8 mouse cellular contexts compared by ENCODE assay signal in genomic region chr11:96319071-96319902, GRCm38 (mm10). TPM values are rescaled to one million over a fixed set of nuclear protein-coding genes. Genes with fewer than 3 reads are reported as not detected.
A peak's percentile ranks its signal among the peaks of the same experiment; 100 is the strongest.
DNase-seq lines count a peak whose midpoint lies in the region; ATAC-seq lines count a peak whose summit lies in the region.

No protein-coding gene starts in this region.

- no peaks in the 10 kb centered on the region for H3K9me3 ChIP-seq in heart, embryonic 12.5 days (replicated peaks)
- H3K9me3 ChIP-seq in embryonic facial prominence, embryonic 14.5 days (ENCODE audit: control insufficient read depth, low read length): no peaks in the 10 kb centered on the region
- H3K9me3 ChIP-seq in midbrain, embryonic 10.5 days (replicated peaks): no peaks in the 10 kb centered on the region

- H3K36me3 ChIP-seq in heart, embryonic 12.5 days: no peaks in the 10 kb centered on the region
- no peaks in the 10 kb centered on the region for H3K36me3 ChIP-seq in embryonic facial prominence, embryonic 14.5 days (ENCODE audit: control insufficient read depth, insufficient read depth, low read length)
- no peaks in the 10 kb centered on the region for H3K36me3 ChIP-seq in midbrain, embryonic 10.5 days

- H3K4me2 ChIP-seq in heart, embryonic 12.5 days: peak overlapping the region; percentile 66
- H3K4me2 ChIP-seq in embryonic facial prominence, embryonic 14.5 days (ENCODE audit: low read depth, low read length): peak overlapping the region; percentile 47

- H3K27me3 ChIP-seq in heart, embryonic 12.5 days (replicated peaks): peaks cover 96% of the 10 kb centered on the region
- peaks cover 100% of the 10 kb centered on the region for H3K27me3 ChIP-seq in embryonic facial prominence, embryonic 14.5 days (replicated peaks; ENCODE audit: control insufficient read depth, insufficient read depth, low read length)
- peaks cover 100% of the 10 kb centered on the region for H3K27me3 ChIP-seq in midbrain, embryonic 10.5 days (ENCODE audit: low read depth, poor library complexity, severe bottlenecking)

- H3K4me1 ChIP-seq in heart, embryonic 12.5 days (replicated peaks): peaks cover 16% of the 10 kb centered on the region
- H3K4me1 ChIP-seq in embryonic facial prominence, embryonic 14.5 days (ENCODE audit: control insufficient read depth, insufficient read depth, low read length): no peaks in the 10 kb centered on the region
- peaks cover 18% of the 10 kb centered on the region for H3K4me1 ChIP-seq in midbrain, embryonic 10.5 days

- intact Hi-C loops in heart, postnatal 36 days (cut with DNase I): no loop called here

- under 1% methylated on average over 34 of the region's 34 CpGs for WGBS in heart, embryonic 12.5 days
- under 1% methylated on average over 15 of the region's 34 CpGs for WGBS in embryonic facial prominence, embryonic 14.5 days
- WGBS in midbrain, embryonic 10.5 days: under 1% methylated on average over 33 of the region's 34 CpGs

- no peak for ATAC-seq in heart, embryonic 12.5 days (ENCODE audit: insufficient number of reproducible peaks, low FRiP score)
- ATAC-seq in embryonic facial prominence, embryonic 14.5 days (ENCODE audit: low read depth): no peak; the same call in 1 of the 2 replicates

- H3K4me3 ChIP-seq in heart, embryonic 12.5 days: peak overlapping the region; percentile 54
- H3K4me3 ChIP-seq in embryonic facial prominence, embryonic 14.5 days (ENCODE audit: low read depth, low read length): peak overlapping the region; percentile 29
- peak overlapping the region; percentile 51 for H3K4me3 ChIP-seq in midbrain, embryonic 10.5 days

- H3K9ac ChIP-seq in heart, embryonic 12.5 days: peak overlapping the region; percentile 55; the same call in 1 of the 2 replicates
- peak overlapping the region; percentile 40; the same call in 1 of the 2 replicates for H3K9ac ChIP-seq in embryonic facial prominence, embryonic 14.5 days (ENCODE audit: low read depth, low read length)

- H3K27ac ChIP-seq in heart, embryonic 12.5 days (ENCODE audit: poor library complexity, severe bottlenecking): peak overlapping the region; percentile 58
- H3K27ac ChIP-seq in embryonic facial prominence, embryonic 14.5 days (replicated peaks; ENCODE audit: low read depth, low read length): no peak overlapping the region; the same call in 1 of the 2 replicates
- no peak overlapping the region for H3K27ac ChIP-seq in midbrain, embryonic 10.5 days (replicated peaks)

- DNase-seq in heart, postnatal 36 days: no peak
- DNase-seq in embryonic facial prominence, embryonic 14.5 days (ENCODE audit: low spot score): no peak
- DNase-seq in kidney, adult 9 months: peak; percentile 70
- DNase-seq in midbrain, embryonic 10.5 days (ENCODE audit: low spot score): no peak
- no peak for DNase-seq in layer of hippocampus, postnatal 36 days
- DNase-seq in right cerebral cortex, postnatal 14 days: no peak
- no peak for DNase-seq in spleen, postnatal 14 days (ENCODE audit: low spot score in 2 of 2)

RNA-seq across cellular contexts. Expression of gene Hoxb4, which starts 1.2 kb away (rescaled TPM):
- polyA plus RNA-seq in heart, embryonic 12.5 days (2016; fragmentation: Nextera tagmentation; extraction: Ambion mirVana): 0.19 and 0.32 TPM in 2 replicates
- total RNA-seq in heart, postnatal 36 days (2021): under 1 TPM; 0.51 to 0.53 TPM
- polyA plus RNA-seq in embryonic facial prominence, embryonic 14.5 days (2014; fragmentation: Nextera tagmentation; extraction: Ambion mirVana): 0.62 and 0.70 TPM in 2 replicates
- not detected in 2 replicates for polyA plus RNA-seq in midbrain, embryonic 10.5 days (2016; fragmentation: Nextera tagmentation; extraction: Ambion mirVana)
- not detected for total RNA-seq in layer of hippocampus, postnatal 36 days (2021)

RNA-seq across cellular contexts. Expression of gene Hoxb3, which starts 3.8 kb away (rescaled TPM):
- 0.45 and 0.86 TPM in 2 replicates for polyA plus RNA-seq in heart, embryonic 12.5 days (2016; fragmentation: Nextera tagmentation; extraction: Ambion mirVana)
- total RNA-seq in heart, postnatal 36 days (2021): under 1 TPM; 0.42 to 0.68 TPM
- 0.81 and 1.1 TPM in 2 replicates for polyA plus RNA-seq in embryonic facial prominence, embryonic 14.5 days (2014; fragmentation: Nextera tagmentation; extraction: Ambion mirVana)
- not detected in 2 replicates for polyA plus RNA-seq in midbrain, embryonic 10.5 days (2016; fragmentation: Nextera tagmentation; extraction: Ambion mirVana)
- not detected for total RNA-seq in layer of hippocampus, postnatal 36 days (2021)

RNA-seq across cellular contexts. Expression of gene Hoxb5, which starts 16.2 kb away (rescaled TPM):
- 0.14 and 1.9 TPM in 2 replicates for polyA plus RNA-seq in heart, embryonic 12.5 days (2016; fragmentation: Nextera tagmentation; extraction: Ambion mirVana)
- under 1 TPM; 0.19 to 0.22 TPM for total RNA-seq in heart, postnatal 36 days (2021)
- 1.8 and 2.4 TPM in 2 replicates for polyA plus RNA-seq in embryonic facial prominence, embryonic 14.5 days (2014; fragmentation: Nextera tagmentation; extraction: Ambion mirVana)
- not detected in 2 replicates for polyA plus RNA-seq in midbrain, embryonic 10.5 days (2016; fragmentation: Nextera tagmentation; extraction: Ambion mirVana)
- not detected for total RNA-seq in layer of hippocampus, postnatal 36 days (2021)

RNA-seq across cellular contexts. Expression of gene Hoxb6, which starts 27.0 kb away (rescaled TPM):
- 0.62 TPM in 1 of 2 replicates, not detected in the other for polyA plus RNA-seq in heart, embryonic 12.5 days (2016; fragmentation: Nextera tagmentation; extraction: Ambion mirVana)
- not detected for total RNA-seq in heart, postnatal 36 days (2021)
- polyA plus RNA-seq in embryonic facial prominence, embryonic 14.5 days (2014; fragmentation: Nextera tagmentation; extraction: Ambion mirVana): 0.22 and 0.97 TPM in 2 replicates
- polyA plus RNA-seq in midbrain, embryonic 10.5 days (2016; fragmentation: Nextera tagmentation; extraction: Ambion mirVana): not detected in 2 replicates
- not detected for total RNA-seq in layer of hippocampus, postnatal 36 days (2021)

RNA-seq across cellular contexts. Expression of gene Hoxb2, which starts 31.0 kb away (rescaled TPM):
- polyA plus RNA-seq in heart, embryonic 12.5 days (2016; fragmentation: Nextera tagmentation; extraction: Ambion mirVana): 4.0 TPM in 2 replicates
- total RNA-seq in heart, postnatal 36 days (2021): 1 to 10 TPM in 1 of 2 experiments, under 1 TPM in 1; 0.51 to 1.1 TPM
- polyA plus RNA-seq in embryonic facial prominence, embryonic 14.5 days (2014; fragmentation: Nextera tagmentation; extraction: Ambion mirVana): 7.5 and 8.9 TPM in 2 replicates
- 0.10 TPM in 1 of 2 replicates, not detected in the other for polyA plus RNA-seq in midbrain, embryonic 10.5 days (2016; fragmentation: Nextera tagmentation; extraction: Ambion mirVana)
- not detected for total RNA-seq in layer of hippocampus, postnatal 36 days (2021)
